Mouse (Mus musculus): ENCODE data around the gene Slit1. TPM values are rescaled to one million over a fixed set of nuclear protein-coding genes. Genes with fewer than 3 reads are reported as not detected.

The Slit1 gene
- polyA plus RNA-seq, 1 experiment from 2014 or later, result 1.1 TPM

DNA sequence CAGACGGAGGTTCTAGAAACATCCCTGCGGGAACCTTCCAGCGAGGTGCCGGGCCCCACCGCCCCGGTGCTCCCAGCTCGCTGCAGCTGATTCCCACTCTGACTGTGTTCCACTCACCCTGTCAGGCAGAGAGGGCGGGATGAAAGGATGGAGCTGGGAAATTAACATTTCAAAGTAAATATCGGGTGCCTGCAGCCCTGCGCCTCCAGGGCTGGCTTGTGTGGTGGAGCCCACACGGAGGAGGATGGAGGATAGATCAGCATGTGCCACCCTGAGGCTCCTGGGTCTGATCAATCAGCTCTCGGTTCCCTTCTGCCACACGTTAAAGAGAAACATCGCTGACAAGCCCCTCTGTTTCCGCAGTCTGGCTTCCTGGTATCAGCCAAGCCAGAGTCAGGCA lies 64.4 kb downstream of the Slit1 start:
- Histone ChIP-seq H3K9me3 (ENCODE audit: control insufficient read depth, low read length) (no peaks in the 10 kb centered on the region), H3K4me2 (ENCODE audit: low read depth, severe bottlenecking) (no peak overlapping the region), H3K27ac (replicated peaks; ENCODE audit: low read depth, low read length) (no peak overlapping the region), H3K4me1 (ENCODE audit: control insufficient read depth, insufficient read depth, low read length) (0 out of 2 replicates have a peak, but pooled peaks cover 4% of the 10 kb centered on the region), H3K4me3 (ENCODE audit: low read depth, low read length) (no peak overlapping the region), H3K36me3 (ENCODE audit: control insufficient read depth, insufficient read depth, low read length) (no peaks in the 10 kb centered on the region), H3K9ac (ENCODE audit: low read length) (no peak overlapping the region), H3K27me3 (ENCODE audit: control insufficient read depth, insufficient read depth, low read length) (no peaks in the 10 kb centered on the region)
- DNase-seq (ENCODE audit: low spot score), result no peak
- 14% methylated on average over 15 of the region's 15 CpGs for WGBS
- no peak for ATAC-seq (ENCODE audit: insufficient number of reproducible peaks, low FRiP score, low TSS enrichment, low read depth)

DNA sequence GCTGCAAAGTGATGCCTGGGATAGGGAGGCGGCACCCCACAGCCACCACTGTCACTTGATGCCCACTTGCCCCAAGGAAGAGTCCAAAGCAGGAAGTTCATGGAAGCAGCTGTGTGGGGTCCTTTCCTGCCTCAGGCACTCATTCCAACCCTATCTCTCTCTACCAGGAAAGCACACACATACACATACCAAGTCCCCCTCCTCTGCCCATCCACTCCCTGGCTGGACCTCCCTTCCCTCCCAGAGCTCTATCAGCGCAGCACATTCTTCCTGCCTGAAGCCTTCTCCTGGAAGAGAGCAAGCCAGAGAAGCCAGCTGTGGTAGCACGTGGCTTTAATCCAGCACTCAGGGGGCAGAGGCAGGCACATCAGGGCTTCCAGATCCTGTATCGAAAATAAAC lies 65.9 kb downstream of the Slit1 start:
- H3K9me3 ChIP-seq (ENCODE audit: control insufficient read depth, low read length), result no peaks in the 10 kb centered on the region
- H3K9ac ChIP-seq (ENCODE audit: low read length), result no peak overlapping the region
- 43% methylated on average over 4 of the region's 4 CpGs for WGBS
- H3K4me3 ChIP-seq (ENCODE audit: low read depth, low read length), result no peak overlapping the region
- 0 out of 2 replicates have a peak, but pooled peaks cover 4% of the 10 kb centered on the region for H3K4me1 ChIP-seq (ENCODE audit: control insufficient read depth, insufficient read depth, low read length)
- H3K4me2 ChIP-seq (ENCODE audit: low read depth, severe bottlenecking), result no peak overlapping the region
- H3K27ac ChIP-seq (replicated peaks; ENCODE audit: low read depth, low read length), result no peak overlapping the region
- no peaks in the 10 kb centered on the region for H3K36me3 ChIP-seq (ENCODE audit: control insufficient read depth, insufficient read depth, low read length)
- no peak for ATAC-seq (ENCODE audit: insufficient number of reproducible peaks, low FRiP score, low TSS enrichment, low read depth)
- H3K27me3 ChIP-seq (ENCODE audit: control insufficient read depth, insufficient read depth, low read length), result no peaks in the 10 kb centered on the region
- no peak for DNase-seq (ENCODE audit: low spot score)

DNA sequence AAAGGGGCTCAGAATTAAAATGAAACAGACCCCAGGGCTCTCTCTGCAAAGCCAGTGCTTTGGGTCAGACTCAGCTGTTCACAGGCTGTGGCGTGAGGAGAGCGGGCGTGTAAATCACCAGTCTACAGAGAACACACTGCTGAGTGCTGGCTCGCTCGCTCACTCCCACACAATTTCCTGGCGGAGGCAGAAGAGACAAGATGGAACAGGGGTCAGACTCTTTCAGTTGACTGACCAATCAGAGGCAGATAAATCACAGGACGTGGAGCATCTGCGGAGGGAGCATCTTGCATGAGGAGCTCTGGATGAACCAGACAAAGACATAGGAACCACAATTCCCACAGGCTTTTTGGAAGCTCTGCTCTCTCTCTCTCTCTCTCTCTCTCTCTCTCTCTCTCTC lies 67.9 kb downstream of the Slit1 start:
- ATAC-seq (ENCODE audit: insufficient number of reproducible peaks, low FRiP score, low TSS enrichment, low read depth) (no peak), DNase-seq (ENCODE audit: low spot score) (no peak)
- no peaks in the 10 kb centered on the region for H3K36me3 ChIP-seq (ENCODE audit: control insufficient read depth, insufficient read depth, low read length)
- 55% methylated on average over 8 of the region's 8 CpGs for WGBS
- no peak overlapping the region for H3K9ac ChIP-seq (ENCODE audit: low read length)
- no peaks in the 10 kb centered on the region for H3K9me3 ChIP-seq (ENCODE audit: control insufficient read depth, low read length)
- H3K4me1 ChIP-seq (ENCODE audit: control insufficient read depth, insufficient read depth, low read length), result 0 out of 2 replicates have a peak, but pooled peaks cover 7% of the 10 kb centered on the region
- H3K4me2 ChIP-seq (ENCODE audit: low read depth, severe bottlenecking), result no peak overlapping the region
- no peaks in the 10 kb centered on the region for H3K27me3 ChIP-seq (ENCODE audit: control insufficient read depth, insufficient read depth, low read length)
- H3K27ac ChIP-seq (replicated peaks; ENCODE audit: low read depth, low read length), result no peak overlapping the region
- H3K4me3 ChIP-seq (ENCODE audit: low read depth, low read length), result no peak overlapping the region

DNA sequence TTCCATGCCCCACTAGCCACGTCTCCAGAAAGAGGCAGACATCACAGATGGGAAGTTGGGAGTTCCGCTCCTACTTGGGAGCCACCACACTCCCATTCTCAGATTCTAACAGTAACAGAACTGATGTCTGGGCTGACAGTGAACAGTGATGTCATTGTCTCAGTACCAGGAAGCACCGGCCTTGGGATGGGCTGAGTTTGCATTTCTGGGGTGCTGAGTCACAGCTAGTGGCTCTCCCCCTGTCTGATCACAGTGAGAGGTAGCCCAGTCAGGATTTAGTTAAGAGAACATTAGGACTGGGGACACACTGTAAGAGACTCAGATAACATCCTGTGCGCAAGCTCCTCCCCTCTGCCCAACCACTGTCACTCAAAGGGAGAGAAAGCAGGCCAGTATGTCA lies 69.1 kb downstream of the Slit1 start:
- Histone ChIP-seq H3K4me1 (ENCODE audit: control insufficient read depth, insufficient read depth, low read length) (peaks cover 16% of the 10 kb centered on the region), H3K27ac (replicated peaks; ENCODE audit: low read depth, low read length) (no peak overlapping the region), H3K27me3 (ENCODE audit: control insufficient read depth, insufficient read depth, low read length) (no peaks in the 10 kb centered on the region), H3K4me3 (ENCODE audit: low read depth, low read length) (no peak overlapping the region), H3K9ac (ENCODE audit: low read length) (no peak overlapping the region), H3K36me3 (ENCODE audit: control insufficient read depth, insufficient read depth, low read length) (no peaks in the 10 kb centered on the region), H3K9me3 (ENCODE audit: control insufficient read depth, low read length) (no peaks in the 10 kb centered on the region), H3K4me2 (ENCODE audit: low read depth, severe bottlenecking) (no peak overlapping the region)
- ATAC-seq (ENCODE audit: insufficient number of reproducible peaks, low FRiP score, low TSS enrichment, low read depth) (no peak), DNase-seq (ENCODE audit: low spot score) (no peak)
- WGBS, result 83% methylated on average over 4 of the region's 4 CpGs

DNA sequence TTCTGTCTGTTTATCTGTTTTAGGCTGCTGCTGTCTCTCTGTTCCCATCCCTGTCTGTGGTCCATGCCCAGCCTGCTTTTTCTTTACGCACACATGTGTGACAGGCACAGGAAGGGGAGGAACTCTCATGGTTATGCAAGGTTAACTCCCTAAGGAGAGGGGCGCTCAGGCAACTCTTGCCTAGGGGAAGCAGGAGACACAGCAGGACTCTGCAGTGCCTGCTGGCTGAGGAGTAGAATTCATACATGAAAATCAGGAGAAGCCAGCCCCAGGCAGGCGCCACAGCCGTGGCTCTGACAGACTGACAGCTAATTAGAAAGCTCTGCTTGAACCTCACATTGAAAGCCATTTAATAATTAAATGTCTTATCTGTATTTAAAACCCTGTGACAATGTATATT lies 70.6 kb downstream of the Slit1 start:
- DNase-seq (ENCODE audit: low spot score), result no peak

DNA sequence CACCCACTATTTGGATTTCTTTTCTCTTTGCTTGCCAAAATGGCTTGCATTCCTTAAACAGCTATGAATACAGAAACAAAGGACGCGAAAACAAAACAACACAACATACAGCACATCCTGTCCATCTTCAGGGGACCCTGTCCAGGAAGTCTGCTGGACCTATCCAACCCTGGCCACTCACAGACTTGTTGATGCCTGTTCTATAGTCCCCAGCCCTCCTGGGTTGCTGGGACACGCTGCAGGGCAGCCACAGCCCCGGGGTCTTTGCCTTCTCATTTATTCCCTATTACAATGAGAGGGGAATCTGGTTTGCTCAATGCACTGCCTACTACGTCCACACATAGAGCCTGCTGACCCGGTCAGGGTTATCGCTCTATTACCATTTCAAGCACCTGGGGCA lies 72.5 kb downstream of the Slit1 start:
- Histone ChIP-seq H3K27ac (replicated peaks; ENCODE audit: low read depth, low read length) (no peak overlapping the region), H3K9ac (ENCODE audit: low read length) (no peak overlapping the region), H3K36me3 (ENCODE audit: control insufficient read depth, insufficient read depth, low read length) (no peaks in the 10 kb centered on the region), H3K4me3 (ENCODE audit: low read depth, low read length) (no peak overlapping the region), H3K4me1 (ENCODE audit: control insufficient read depth, insufficient read depth, low read length) (peaks cover 12% of the 10 kb centered on the region), H3K4me2 (ENCODE audit: low read depth, severe bottlenecking) (no peak overlapping the region), H3K9me3 (ENCODE audit: control insufficient read depth, low read length) (no peaks in the 10 kb centered on the region), H3K27me3 (ENCODE audit: control insufficient read depth, insufficient read depth, low read length) (peaks cover 3% of the 10 kb centered on the region; the same call in 1 of the 2 replicates)
- 48% methylated on average over 7 of the region's 7 CpGs for WGBS
- no peak for DNase-seq (ENCODE audit: low spot score)
- ATAC-seq (ENCODE audit: insufficient number of reproducible peaks, low FRiP score, low TSS enrichment, low read depth), result no peak

More for the DNA sequence above, 70.6 kb downstream of the Slit1 start:
- no peaks in the 10 kb centered on the region; the same call in 1 of the 2 replicates for H3K27me3 ChIP-seq (ENCODE audit: control insufficient read depth, insufficient read depth, low read length)
- no peak overlapping the region for H3K4me3 ChIP-seq (ENCODE audit: low read depth, low read length)
- H3K9me3 ChIP-seq (ENCODE audit: control insufficient read depth, low read length), result no peaks in the 10 kb centered on the region
- no peaks in the 10 kb centered on the region for H3K36me3 ChIP-seq (ENCODE audit: control insufficient read depth, insufficient read depth, low read length)
- H3K4me2 ChIP-seq (ENCODE audit: low read depth, severe bottlenecking), result no peak overlapping the region
- H3K9ac ChIP-seq (ENCODE audit: low read length), result no peak overlapping the region
- no peak overlapping the region for H3K27ac ChIP-seq (replicated peaks; ENCODE audit: low read depth, low read length)
- 43% methylated on average over 4 of the region's 4 CpGs for WGBS
- no peak for ATAC-seq (ENCODE audit: insufficient number of reproducible peaks, low FRiP score, low TSS enrichment, low read depth)
- peaks cover 16% of the 10 kb centered on the region for H3K4me1 ChIP-seq (ENCODE audit: control insufficient read depth, insufficient read depth, low read length)

DNA sequence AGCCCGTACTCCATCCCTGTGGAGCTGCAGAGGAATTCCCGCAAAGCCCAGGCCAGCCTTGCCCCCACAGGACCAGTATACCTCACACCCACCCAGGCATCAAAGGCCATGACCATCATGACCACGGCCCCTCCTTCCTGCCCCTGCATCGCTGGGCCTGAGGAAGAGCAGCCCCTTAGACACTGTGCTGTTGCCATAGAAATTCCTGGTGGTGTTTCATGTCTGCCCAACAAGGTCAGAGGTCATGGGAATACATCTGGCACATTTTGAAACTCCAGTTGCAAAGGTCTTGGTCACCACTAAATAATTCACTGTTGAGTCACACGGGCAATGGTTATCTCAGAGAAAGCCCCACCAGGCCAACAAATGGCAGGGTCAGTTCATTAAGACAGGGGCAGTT lies 73.0 kb downstream of the Slit1 start:
- H3K4me2 ChIP-seq (ENCODE audit: low read depth, severe bottlenecking), result no peak overlapping the region
- no peak overlapping the region for H3K27ac ChIP-seq (replicated peaks; ENCODE audit: low read depth, low read length)
- H3K4me3 ChIP-seq (ENCODE audit: low read depth, low read length), result no peak overlapping the region
- no peak overlapping the region for H3K9ac ChIP-seq (ENCODE audit: low read length)
- ATAC-seq (ENCODE audit: insufficient number of reproducible peaks, low FRiP score, low TSS enrichment, low read depth) (no peak), DNase-seq (ENCODE audit: low spot score) (no peak)
- 10% methylated on average over 5 of the region's 5 CpGs for WGBS
- H3K27me3 ChIP-seq (ENCODE audit: control insufficient read depth, insufficient read depth, low read length), result peaks cover 5% of the 10 kb centered on the region; the same call in 1 of the 2 replicates
- peaks cover 12% of the 10 kb centered on the region for H3K4me1 ChIP-seq (ENCODE audit: control insufficient read depth, insufficient read depth, low read length)
- H3K9me3 ChIP-seq (ENCODE audit: control insufficient read depth, low read length), result no peaks in the 10 kb centered on the region
- no peaks in the 10 kb centered on the region for H3K36me3 ChIP-seq (ENCODE audit: control insufficient read depth, insufficient read depth, low read length)

DNA sequence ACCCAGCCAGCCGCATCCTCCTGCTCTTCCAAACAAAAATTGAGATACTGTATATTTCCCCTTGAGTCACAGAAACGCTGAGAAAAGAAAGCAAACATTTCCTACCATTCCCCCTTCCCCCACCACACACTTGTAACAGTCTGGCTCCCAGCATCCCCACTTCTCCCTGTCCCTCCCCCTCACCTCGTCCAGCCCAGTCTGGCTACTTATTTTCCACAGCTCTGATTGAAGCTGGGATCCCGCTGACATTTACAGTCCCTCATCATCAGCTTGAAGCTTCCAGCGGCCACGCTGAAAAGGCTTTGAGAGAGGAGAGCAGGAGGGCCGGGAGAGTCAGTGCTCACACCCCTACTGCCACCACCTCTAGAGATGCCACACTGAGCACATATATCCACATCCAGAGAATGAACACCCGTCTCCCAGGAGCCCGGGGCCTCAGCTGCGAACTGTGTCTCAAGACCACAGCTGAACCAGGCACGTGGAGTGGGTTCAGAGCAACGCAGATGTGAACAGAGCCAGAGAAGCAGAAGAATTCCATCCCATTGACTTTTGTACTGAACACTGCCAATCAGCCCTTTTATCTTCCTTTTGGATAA lies 73.6 kb downstream of the Slit1 start:
- no peak overlapping the region for H3K9ac ChIP-seq (ENCODE audit: low read length)
- peaks cover 5% of the 10 kb centered on the region; the same call in 1 of the 2 replicates for H3K27me3 ChIP-seq (ENCODE audit: control insufficient read depth, insufficient read depth, low read length)
- H3K4me3 ChIP-seq (ENCODE audit: low read depth, low read length), result no peak overlapping the region
- no peak overlapping the region for H3K27ac ChIP-seq (replicated peaks; ENCODE audit: low read depth, low read length)
- peaks cover 12% of the 10 kb centered on the region for H3K4me1 ChIP-seq (ENCODE audit: control insufficient read depth, insufficient read depth, low read length)
- WGBS, result 22% methylated on average over 12 of the region's 12 CpGs
- no peak for ATAC-seq (ENCODE audit: insufficient number of reproducible peaks, low FRiP score, low TSS enrichment, low read depth)
- no peak for DNase-seq (ENCODE audit: low spot score)
- H3K36me3 ChIP-seq (ENCODE audit: control insufficient read depth, insufficient read depth, low read length), result no peaks in the 10 kb centered on the region
- H3K4me2 ChIP-seq (ENCODE audit: low read depth, severe bottlenecking), result no peak overlapping the region
- H3K9me3 ChIP-seq (ENCODE audit: control insufficient read depth, low read length), result no peaks in the 10 kb centered on the region

DNA sequence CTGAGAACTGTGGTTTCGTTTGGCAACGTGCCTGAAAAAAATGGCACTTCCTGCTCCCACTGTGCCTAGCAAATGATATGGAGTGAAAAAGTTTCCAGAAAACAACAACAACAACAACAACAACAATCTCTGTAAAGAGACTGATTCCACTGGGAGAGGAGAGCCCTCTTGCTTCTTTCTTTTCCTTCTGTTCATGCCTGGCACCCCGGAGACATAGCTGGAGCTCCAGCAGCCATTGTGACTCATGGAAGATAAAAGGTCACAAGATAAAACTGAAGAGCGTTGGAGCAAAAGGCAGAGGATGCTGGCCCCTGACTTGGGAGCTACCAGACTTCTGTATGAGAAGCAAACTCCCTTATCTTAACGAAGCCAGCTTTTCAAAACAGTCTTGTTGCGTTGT lies 75.9 kb downstream of the Slit1 start:
- Histone ChIP-seq H3K4me2 (ENCODE audit: low read depth, severe bottlenecking) (no peak overlapping the region), H3K27me3 (ENCODE audit: control insufficient read depth, insufficient read depth, low read length) (peaks cover 7% of the 10 kb centered on the region; the same call in 1 of the 2 replicates), H3K9ac (ENCODE audit: low read length) (no peak overlapping the region), H3K9me3 (ENCODE audit: control insufficient read depth, low read length) (no peaks in the 10 kb centered on the region), H3K27ac (replicated peaks; ENCODE audit: low read depth, low read length) (no peak overlapping the region), H3K36me3 (ENCODE audit: control insufficient read depth, insufficient read depth, low read length) (no peaks in the 10 kb centered on the region), H3K4me3 (ENCODE audit: low read depth, low read length) (no peak overlapping the region), H3K4me1 (ENCODE audit: control insufficient read depth, insufficient read depth, low read length) (peaks cover 12% of the 10 kb centered on the region)
- ATAC-seq (ENCODE audit: insufficient number of reproducible peaks, low FRiP score, low TSS enrichment, low read depth) (no peak), DNase-seq (ENCODE audit: low spot score) (no peak)
- 54% methylated on average over 6 of the region's 6 CpGs for WGBS
